Mouse (Mus musculus) intestine, embryonic 16.5 days (tissue): ENCODE data around the gene Tuba3a. TPM values are rescaled to one million over a fixed set of nuclear protein-coding genes. Genes with fewer than 3 reads are reported as not detected.

Experiments used
- ATAC-seq: fragments of 200-750 bp; cut with Nextera tagmentation; 2 replicates; pipeline ENCODE4 v1.8.0; 2017; ENCODE audit warnings: moderate TSS enrichment, moderate library complexity
- H3K27ac ChIP-seq: fragments of 300-500 bp; sonication (generic); 2 replicates; pipeline ENCODE4 v1.5.1; 2014; ENCODE audit warnings: mild to moderate bottlenecking, low read length
- H3K27me3 ChIP-seq: fragments of 300-500 bp; sonication (generic); replicated peaks from 2 replicates; pipeline ENCODE4 v1.6.1; 2014; ENCODE audit warnings: low read length, control low read depth, mixed read lengths; ENCODE audit not compliant: control insufficient read depth, insufficient read depth
- H3K36me3 ChIP-seq: fragments of 300-500 bp; sonication (generic); 2 replicates; pipeline ENCODE4 v1.6.1; 2014; ENCODE audit warnings: low read length, control low read depth; ENCODE audit not compliant: control insufficient read depth, insufficient read depth
- H3K4me1 ChIP-seq: fragments of 300-500 bp; sonication (generic); 2 replicates; pipeline ENCODE4 v1.6.1; 2014; ENCODE audit warnings: low read length, control low read depth, mixed read lengths; ENCODE audit not compliant: control insufficient read depth, insufficient read depth
- H3K4me2 ChIP-seq: fragments of 300-500 bp; sonication (generic); 2 replicates; pipeline ENCODE4 v1.6.1; 2014; ENCODE audit warnings: low read depth, low read length, control low read depth
- H3K4me3 ChIP-seq: fragments of 300-500 bp; sonication (generic); 2 replicates; pipeline ENCODE4 v1.5.1; 2014; ENCODE audit warnings: mild to moderate bottlenecking, low read length
- H3K9ac ChIP-seq: fragments of 300-500 bp; sonication (generic); 2 replicates; pipeline ENCODE4 v1.6.1; 2014; ENCODE audit warnings: low read depth, low read length
- H3K9me3 ChIP-seq: fragments of 300-500 bp; sonication (generic); 2 replicates; pipeline ENCODE4 v1.6.1; 2016; ENCODE audit warnings: low read length, control low read depth; ENCODE audit not compliant: control insufficient read depth
- WGBS: fragments of 180-500 bp; shearing (Covaris S2); extraction: QIAGEN DNeasy Blood & Tissue Kit; methylation state at CpG from one replicate; pipeline ENCODE4 v1.1.7; 2014; 5-methylcytosine and 5-hydroxymethylcytosine counted together
- polyA plus RNA-seq: library from polyadenylated mRNA; unstranded; fragments of >200 nt; fragmentation: Nextera tagmentation; extraction: Ambion mirVana; gene quantifications from 2 replicates; pipeline ENCODE4 v1.2.1, GENCODE M21; 2015

Gene Tuba3a
- polyA plus RNA-seq: 0.09 and 0.17 TPM in 2 replicates

DNA sequence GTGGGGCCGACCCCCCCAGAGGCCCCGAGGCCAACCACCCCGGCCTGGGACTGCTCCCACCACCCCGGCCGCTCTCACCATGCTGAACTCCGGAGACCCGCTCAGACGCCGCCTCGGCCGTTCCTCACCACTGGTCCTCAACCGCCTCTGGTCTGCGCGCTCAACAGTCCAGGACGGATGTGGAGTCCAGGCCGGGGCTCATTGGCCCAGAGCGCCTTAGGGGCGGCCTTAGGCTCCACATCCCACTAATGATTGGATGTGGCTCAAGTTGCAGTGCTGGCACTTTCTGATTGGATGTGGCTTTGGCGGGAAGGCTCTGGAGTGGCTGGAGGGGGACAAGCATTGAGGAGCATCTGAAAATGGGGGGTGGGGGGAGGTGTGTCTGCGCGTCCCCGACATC lies at the start of gene Tuba3a:
Gene Tuba3a (minus strand): TSS at position 153 of the 400 bp plus-strand sequence.
- 0 out of 2 replicates have a peak, but pooled peaks have one; percentile 10 for ATAC-seq
- 94% methylated on average over 22 of the region's 22 CpGs for WGBS
- Histone ChIP-seq H3K4me2 (no peak within 1 kb of the TSS), H3K27me3 (no peaks in the 10 kb centered on the region), H3K36me3 (no peaks in the 10 kb centered on the region), H3K4me3 (no peak within 1 kb of the TSS), H3K9ac (no peak within 1 kb of the TSS), H3K4me1 (peaks cover 5% of the 10 kb centered on the region; the same call in 1 of the 2 replicates), H3K9me3 (no peaks in the 10 kb centered on the region), H3K27ac (no peak within 1 kb of the TSS)

DNA sequence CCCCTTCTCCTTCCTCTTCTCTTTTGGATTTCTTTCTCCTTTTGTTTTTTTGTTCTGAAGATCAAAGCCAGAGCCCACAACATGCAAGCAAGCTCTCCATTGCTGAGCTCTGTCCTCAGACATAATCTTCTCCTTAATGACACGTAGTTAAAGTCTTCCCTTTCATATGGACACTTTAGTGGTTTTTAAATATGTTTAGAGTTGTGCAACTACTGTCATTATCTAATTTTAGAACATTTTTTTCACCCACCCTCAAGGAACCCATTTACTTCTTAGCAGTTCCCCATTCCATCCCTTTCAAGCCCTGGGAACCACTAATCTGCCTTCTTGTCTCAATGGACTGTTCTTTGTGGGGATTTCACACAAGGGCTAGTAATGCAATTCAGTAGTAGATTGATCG lies 48.5 kb upstream of the Tuba3a start:
- no peak for ATAC-seq
- H3K9ac ChIP-seq: no peak overlapping the region
- no peak overlapping the region for H3K27ac ChIP-seq
- H3K4me3 ChIP-seq: no peak overlapping the region
- no peaks in the 10 kb centered on the region for H3K9me3 ChIP-seq
- H3K27me3 ChIP-seq: no peaks in the 10 kb centered on the region
- peaks cover 7% of the 10 kb centered on the region for H3K4me1 ChIP-seq
- H3K36me3 ChIP-seq: no peaks in the 10 kb centered on the region
- 77% methylated on average over 2 of the region's 2 CpGs for WGBS
- H3K4me2 ChIP-seq: no peak overlapping the region

DNA sequence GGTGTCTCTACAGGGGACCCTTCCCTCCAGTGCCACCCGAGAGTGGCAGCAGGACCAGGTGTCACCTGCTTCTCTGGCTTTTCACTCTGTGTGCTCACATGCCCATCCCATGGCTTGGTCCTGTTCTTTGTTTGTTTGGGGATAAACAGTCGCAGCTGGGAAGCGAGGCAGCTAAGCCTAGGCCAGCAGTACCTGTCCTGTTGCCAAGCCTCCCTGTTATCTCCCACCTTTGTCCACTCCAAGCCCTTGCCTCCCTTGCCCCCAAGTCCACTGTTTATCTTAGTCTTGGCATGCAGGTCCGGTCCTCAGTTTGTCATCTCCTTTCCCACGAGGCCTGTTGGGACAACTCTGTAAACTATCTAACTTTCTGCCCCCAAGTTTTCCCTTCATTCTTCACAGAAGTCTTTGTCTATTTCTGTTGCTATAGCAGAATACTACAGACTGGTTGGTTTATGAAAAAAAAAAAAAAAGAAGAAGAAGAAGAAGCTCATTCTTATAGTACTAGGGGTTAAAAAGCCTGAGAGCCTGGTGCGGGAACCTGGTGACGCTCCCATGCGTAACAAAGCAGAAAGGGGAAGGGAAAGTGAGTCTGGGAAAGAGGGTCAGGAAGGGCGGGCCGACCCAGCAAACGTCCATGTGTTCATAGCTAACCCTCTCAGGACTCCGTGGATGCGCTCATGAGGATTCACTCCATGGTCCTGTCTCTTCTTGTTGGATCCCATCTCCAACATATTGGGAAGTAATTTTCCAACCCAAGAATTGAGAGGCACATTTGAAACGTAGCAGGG lies 47.5 kb upstream of the Tuba3a start:
- Histone ChIP-seq H3K36me3 (no peaks in the 10 kb centered on the region), H3K4me2 (no peak overlapping the region), H3K27ac (no peak overlapping the region), H3K4me3 (no peak overlapping the region), H3K9ac (no peak overlapping the region), H3K9me3 (no peaks in the 10 kb centered on the region), H3K27me3 (no peaks in the 10 kb centered on the region), H3K4me1 (peaks cover 7% of the 10 kb centered on the region)
- 64% methylated on average over 14 of the region's 14 CpGs for WGBS
- no peak for ATAC-seq

DNA sequence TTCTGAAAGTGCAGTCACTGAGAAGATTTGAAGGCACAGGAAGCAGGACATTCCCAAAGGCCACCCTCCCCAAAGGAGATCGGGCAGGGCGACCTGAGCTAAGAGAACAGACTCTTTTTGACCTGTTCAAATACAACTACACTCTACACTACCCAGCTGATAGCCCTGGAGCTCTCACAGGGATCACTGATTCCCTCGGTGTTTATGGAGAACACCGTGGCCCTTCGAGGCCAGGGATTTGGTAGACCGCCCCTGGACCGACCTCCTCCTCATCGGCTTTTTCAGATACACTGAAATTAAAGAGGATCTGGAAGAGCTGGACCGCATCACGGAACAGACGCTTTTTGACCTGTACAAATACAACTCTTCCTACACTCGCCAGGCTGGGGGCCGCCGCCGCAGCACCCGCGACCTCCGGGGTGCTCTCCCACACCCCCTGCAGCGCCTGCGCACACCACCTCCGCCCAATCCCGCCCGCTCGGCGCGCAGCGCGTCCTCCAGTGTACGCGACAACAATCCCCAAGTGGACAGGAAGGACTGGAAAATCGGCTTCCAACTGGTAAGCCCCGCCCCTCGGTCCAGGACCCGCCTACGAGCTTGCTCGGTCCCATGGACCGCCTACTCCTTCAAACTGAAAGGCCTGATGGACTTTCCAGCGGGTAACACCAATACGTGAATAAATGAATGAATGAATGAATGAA lies 44.9 kb upstream of the Tuba3a start:
- Histone ChIP-seq H3K27me3 (no peaks in the 10 kb centered on the region), H3K9ac (peak overlapping the region; percentile 74), H3K27ac (peak overlapping the region; percentile 12; the same call in 1 of the 2 replicates), H3K9me3 (no peaks in the 10 kb centered on the region), H3K36me3 (no peaks in the 10 kb centered on the region), H3K4me2 (peak overlapping the region; percentile 84), H3K4me1 (peaks cover 7% of the 10 kb centered on the region), H3K4me3 (peak overlapping the region; percentile 60)
- WGBS: 2% methylated on average over 39 of the region's 39 CpGs
- ATAC-seq: peak; percentile 96

DNA sequence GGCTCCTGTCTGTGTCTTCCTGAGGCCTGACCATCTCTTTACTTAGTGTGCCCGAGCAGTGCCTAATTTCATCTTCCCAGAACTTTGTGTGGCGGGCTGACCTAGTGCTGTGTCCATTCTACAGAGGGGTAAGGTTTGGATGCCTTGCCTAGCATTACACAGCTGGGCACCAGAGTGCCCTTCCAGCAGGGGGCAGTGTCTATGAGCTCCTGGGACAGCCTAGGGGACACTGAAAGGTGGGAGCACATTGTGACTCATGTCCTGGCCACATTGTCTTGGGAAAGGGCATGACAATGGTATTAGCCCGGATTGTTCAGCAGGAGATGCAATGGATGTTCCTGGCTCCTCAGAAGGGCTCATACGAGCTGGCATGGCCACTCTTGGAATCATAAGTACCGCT lies 42.4 kb upstream of the Tuba3a start:
- H3K9ac ChIP-seq: no peak overlapping the region
- H3K9me3 ChIP-seq: no peaks in the 10 kb centered on the region
- no peak overlapping the region for H3K4me3 ChIP-seq
- WGBS: 85% methylated on average over 5 of the region's 5 CpGs
- H3K4me2 ChIP-seq: no peak overlapping the region
- ATAC-seq: no peak
- no peaks in the 10 kb centered on the region; the same call in 1 of the 2 replicates for H3K27me3 ChIP-seq
- H3K27ac ChIP-seq: no peak overlapping the region
- H3K4me1 ChIP-seq: peaks cover 10% of the 10 kb centered on the region
- no peaks in the 10 kb centered on the region for H3K36me3 ChIP-seq

DNA sequence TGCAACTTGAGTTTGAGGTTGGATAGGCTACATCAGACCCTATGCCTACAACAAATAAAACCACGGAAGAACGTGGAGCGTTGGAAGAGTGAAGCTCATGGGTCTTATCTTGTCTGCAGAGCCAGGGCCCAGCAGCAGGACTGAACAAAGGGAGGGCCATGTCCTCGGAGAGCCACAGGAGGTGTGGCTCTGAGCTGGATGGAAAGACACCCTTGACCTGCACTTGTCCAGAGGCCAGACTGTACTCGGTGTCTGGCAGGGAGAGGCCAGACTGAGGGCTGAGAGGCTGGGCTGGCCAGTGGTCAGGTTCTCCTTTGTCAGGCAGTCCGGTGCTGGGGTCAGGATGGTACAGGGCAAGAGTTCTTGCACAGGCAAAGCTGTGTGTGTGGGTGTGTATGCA lies 39.5 kb upstream of the Tuba3a start:
- no peak overlapping the region for H3K4me2 ChIP-seq
- no peak overlapping the region for H3K27ac ChIP-seq
- H3K36me3 ChIP-seq: no peaks in the 10 kb centered on the region
- no peaks in the 10 kb centered on the region for H3K9me3 ChIP-seq
- no peak overlapping the region for H3K4me3 ChIP-seq
- H3K4me1 ChIP-seq: peaks cover 11% of the 10 kb centered on the region
- ATAC-seq: peak; percentile 37
- peaks cover 15% of the 10 kb centered on the region; the same call in 1 of the 2 replicates for H3K27me3 ChIP-seq
- H3K9ac ChIP-seq: no peak overlapping the region
- 48% methylated on average over 6 of the region's 6 CpGs for WGBS

DNA sequence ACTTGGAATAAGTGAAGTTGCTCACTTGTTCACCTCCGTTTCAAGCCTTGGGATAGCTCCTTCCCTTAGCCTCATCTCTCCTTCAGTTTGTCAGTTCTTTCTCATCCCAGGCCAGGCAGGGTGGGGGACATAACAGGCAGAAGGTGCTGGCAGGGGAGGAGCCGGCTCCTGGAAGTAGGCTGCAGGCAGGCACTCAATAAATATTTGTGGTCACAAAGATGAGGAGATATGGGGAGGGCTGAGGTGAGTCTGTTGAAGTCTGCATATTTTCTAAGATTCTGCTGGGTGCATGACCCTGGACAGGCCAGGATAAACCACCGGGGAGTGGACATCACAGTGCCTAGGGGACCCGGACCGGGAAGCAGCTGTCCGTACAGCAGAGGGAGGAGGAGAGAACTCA lies 37.7 kb upstream of the Tuba3a start:
- H3K36me3 ChIP-seq: no peaks in the 10 kb centered on the region
- peaks cover 9% of the 10 kb centered on the region; the same call in 1 of the 2 replicates for H3K4me1 ChIP-seq
- no peaks in the 10 kb centered on the region for H3K9me3 ChIP-seq
- no peak overlapping the region for H3K27ac ChIP-seq
- no peak overlapping the region for H3K4me2 ChIP-seq
- H3K4me3 ChIP-seq: no peak overlapping the region
- 48% methylated on average over 6 of the region's 6 CpGs for WGBS
- no peak overlapping the region for H3K9ac ChIP-seq
- peaks cover 16% of the 10 kb centered on the region; the same call in 1 of the 2 replicates for H3K27me3 ChIP-seq
- ATAC-seq: no peak

DNA sequence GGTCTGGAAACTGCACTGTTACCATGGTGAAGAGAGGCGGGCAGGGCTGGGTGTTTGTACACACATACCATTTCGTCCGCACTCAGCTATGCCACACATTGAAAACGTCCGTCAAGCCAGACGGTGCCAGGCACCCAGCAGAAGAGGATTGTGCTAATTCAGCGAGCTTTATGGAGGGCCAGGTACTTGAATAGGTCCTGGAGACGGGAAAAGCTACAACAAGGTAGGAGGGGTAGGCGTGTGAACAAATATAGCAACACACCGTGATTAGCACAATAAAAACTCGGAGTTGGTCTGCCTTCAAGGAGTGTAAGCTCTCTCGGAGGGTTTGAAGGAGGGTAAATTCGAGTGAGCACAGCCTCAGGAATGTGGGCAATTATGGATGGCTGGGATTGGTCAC lies 37.0 kb upstream of the Tuba3a start:
- 56% methylated on average over 13 of the region's 13 CpGs for WGBS
- H3K9me3 ChIP-seq: no peaks in the 10 kb centered on the region
- 0 out of 2 replicates have a peak, but pooled peaks have one; percentile 16 for ATAC-seq
- no peak overlapping the region for H3K9ac ChIP-seq
- H3K4me1 ChIP-seq: peaks cover 9% of the 10 kb centered on the region; the same call in 1 of the 2 replicates
- no peak overlapping the region for H3K4me2 ChIP-seq
- no peaks in the 10 kb centered on the region for H3K36me3 ChIP-seq
- H3K27ac ChIP-seq: no peak overlapping the region
- H3K4me3 ChIP-seq: no peak overlapping the region
- H3K27me3 ChIP-seq: peaks cover 16% of the 10 kb centered on the region; the same call in 1 of the 2 replicates

DNA sequence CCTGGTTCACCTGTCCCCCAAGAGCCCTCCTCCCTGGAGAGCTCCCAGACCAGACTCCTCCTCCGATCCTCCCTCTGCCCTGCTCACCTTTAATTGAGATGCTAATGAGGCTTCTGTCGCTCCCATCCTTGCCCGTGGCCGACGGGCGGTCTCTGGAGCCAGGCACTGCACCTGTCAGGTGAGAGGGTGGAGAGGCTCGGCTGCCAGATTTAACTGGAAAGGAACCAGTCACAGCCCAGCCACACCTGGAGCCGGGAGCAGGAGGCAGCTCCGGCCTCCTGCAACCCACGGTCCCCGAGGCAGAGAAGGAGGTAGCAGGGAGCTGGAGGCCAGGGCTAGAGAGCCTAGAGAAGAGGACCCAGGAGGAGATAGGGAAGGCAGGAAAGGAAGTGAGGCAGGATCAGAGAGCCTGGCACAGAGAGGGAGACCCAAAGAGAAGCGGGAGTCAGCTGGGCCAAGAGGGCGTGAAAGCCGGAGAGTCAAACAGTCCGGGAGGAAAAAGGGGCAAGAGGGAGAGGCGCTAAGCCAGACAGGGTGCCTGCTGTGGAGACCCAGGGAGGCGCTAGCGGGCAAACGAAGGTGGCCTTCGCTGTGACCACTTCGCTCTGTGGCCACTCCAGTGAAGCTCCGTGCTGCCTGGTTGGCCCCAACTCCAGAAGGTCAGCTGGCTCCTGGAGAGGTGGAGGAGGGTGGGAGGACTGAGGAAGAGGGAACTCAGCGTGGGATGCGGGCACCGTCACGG lies 35.4 kb upstream of the Tuba3a start:
- H3K4me1 ChIP-seq: peaks cover 9% of the 10 kb centered on the region; the same call in 1 of the 2 replicates
- no peak overlapping the region for H3K27ac ChIP-seq
- ATAC-seq: 0 out of 2 replicates have a peak, but pooled peaks have one; percentile 12
- no peaks in the 10 kb centered on the region for H3K9me3 ChIP-seq
- H3K9ac ChIP-seq: no peak overlapping the region
- 20% methylated on average over 26 of the region's 26 CpGs for WGBS
- H3K36me3 ChIP-seq: no peaks in the 10 kb centered on the region
- H3K27me3 ChIP-seq: peaks cover 16% of the 10 kb centered on the region; the same call in 1 of the 2 replicates
- no peak overlapping the region for H3K4me2 ChIP-seq
- no peak overlapping the region for H3K4me3 ChIP-seq
